Mouse (Mus musculus) CD8-positive naive resting alpha-beta T cell, adult 2 months (primary cell): ENCODE measurements around the gene Junb.

Experiments
- DNase-seq, 2 experiments: peaks; one replicate each; pipeline ENCODE4 v3.0.0; 2022; ENCODE audit warnings: low read depth in 2 of 2, low spot score in 2 of 2

The Junb gene

GRCm38 (mm10) chr8:84989311-84989731, 10.8 kb upstream of the Junb start:
- DNase-seq: no peak

GRCm38 (mm10) chr8:84987903-84988302, 9.4 kb upstream of the Junb start:
- DNase-seq: no peak

GRCm38 (mm10) chr8:84987388-84987787, 8.9 kb upstream of the Junb start:
- no peak for DNase-seq

- DNase-seq: no peak
These were observed 7.9 kb upstream of the Junb start for GRCm38 (mm10) chr8:84986379-84986945.

- DNase-seq: peak; percentile 94 to 96
These were observed 7.3 kb upstream of the Junb start for GRCm38 (mm10) chr8:84985684-84986378.

- DNase-seq: peak in 1 of 2 experiments; percentile 25
These were observed 6.6 kb upstream of the Junb start for GRCm38 (mm10) chr8:84985049-84985683.

GRCm38 (mm10) chr8:84984294-84985048, 6.0 kb upstream of the Junb start:
- no peak for DNase-seq

GRCm38 (mm10) chr8:84982499-84983011, 4.0 kb upstream of the Junb start:
- DNase-seq: no peak

- DNase-seq: no peak
These were observed 3.4 kb upstream of the Junb start for GRCm38 (mm10) chr8:84981644-84982498.

GRCm38 (mm10) chr8:84980622-84981358, 2.3 kb upstream of the Junb start:
- DNase-seq: no peak

GRCm38 (mm10) chr8:84979599-84980421, 1.3 kb upstream of the Junb start:
- DNase-seq: peak; percentile 88 to 92

GRCm38 (mm10) chr8:84977435-84978247, 877 bp downstream of the Junb start:
- peak; percentile 70 to 75 for DNase-seq

GRCm38 (mm10) chr8:84976763-84977434, 1.6 kb downstream of the Junb start:
- peak in 1 of 2 experiments; percentile 29 for DNase-seq

- DNase-seq: peak; percentile 94
These were observed 2.3 kb downstream of the Junb start for GRCm38 (mm10) chr8:84976031-84976762.

- DNase-seq: peak; percentile 79 to 92
These were observed 3.1 kb downstream of the Junb start for GRCm38 (mm10) chr8:84975434-84975833.

GRCm38 (mm10) chr8:84974543-84975142, 3.9 kb downstream of the Junb start:
- DNase-seq: no peak
